Mouse (Mus musculus): ENCODE data around the gene Mrps27. TPM values are rescaled to one million over a fixed set of nuclear protein-coding genes. Genes with fewer than 3 reads are reported as not detected.
"Not testable (repeated sequence)": the region's sequence is repeated elsewhere in the genome, so short reads cannot be mapped to it uniquely, and the experiment has no call there.

Gene Mrps27
- total and polyA plus RNA-seq, 3 experiments: 32.6 to 64.8 (median 46.8) TPM

- TF ChIP-seq UBTF (IDR thresholded peaks at IDR 0.05; ENCODE audit: low read depth, low read length) (no peak), USF2 (conservative IDR thresholded peaks at IDR 0.05; ENCODE audit: low read depth, low read length) (no peak), ELF1 (IDR thresholded peaks at IDR 0.05; ENCODE audit: low read depth, low read length) (no peak), ZC3H11A (IDR thresholded peaks at IDR 0.05; ENCODE audit: low read depth, low read length) (no peak), JUN (IDR thresholded peaks at IDR 0.05; ENCODE audit: insufficient read depth, low read depth, low read length) (no peak), POLR2A (IDR thresholded peaks at IDR 0.05; ENCODE audit: low read depth, low read length) (no peak), TBP (conservative IDR thresholded peaks at IDR 0.05; ENCODE audit: low read depth, low read length) (no peak), ETS1 (conservative IDR thresholded peaks at IDR 0.05; ENCODE audit: low read depth, low read length) (no peak), RAD21 (IDR thresholded peaks at IDR 0.05; ENCODE audit: low read depth, low read length) (no peak), MAZ (IDR thresholded peaks at IDR 0.05; ENCODE audit: low read depth, low read length) (no peak), KAT2A (IDR thresholded peaks at IDR 0.05; ENCODE audit: insufficient replicate concordance, low read length) (no peak), HCFC1 (IDR thresholded peaks at IDR 0.05; ENCODE audit: low read depth, low read length) (no peak), NRF1 (IDR thresholded peaks at IDR 0.05; ENCODE audit: low read depth, low read length) (no peak), E2F4 (IDR thresholded peaks at IDR 0.05; ENCODE audit: insufficient replicate concordance, low read depth, low read length) (no peak), POLR2AphosphoS2 (IDR thresholded peaks at IDR 0.05; ENCODE audit: low read depth, low read length) (no peak), PAX5 (IDR thresholded peaks at IDR 0.05; ENCODE audit: low read length) (no peak), SMC3 (IDR thresholded peaks at IDR 0.05; ENCODE audit: low read depth, low read length) (no peak), BHLHE40 (IDR thresholded peaks at IDR 0.05; ENCODE audit: low read depth, low read length) (no peak), ZNF384 (IDR thresholded peaks at IDR 0.05; ENCODE audit: low read depth, low read length) (no peak), JUND (conservative IDR thresholded peaks at IDR 0.05; ENCODE audit: low read depth, low read length) (no peak)
- H3K9ac ChIP-seq (ENCODE audit: insufficient read depth, low read depth): no peak overlapping the region
- H3K4me1 ChIP-seq (ENCODE audit: control insufficient read depth in 1 of 2, insufficient read depth in 2 of 2): peaks cover 0 to 20% of the 10 kb centered on the region in 2 experiments; a peak in 2 of 4 replicates
- H3K4me2 ChIP-seq (ENCODE audit: insufficient read depth, low read depth, poor library complexity, severe bottlenecking): no peak overlapping the region
- dilution Hi-C loops (cut with MboI; ENCODE audit: extremely low pct_ligation_motif_present, extremely low pct_unique_long_range_greater_than_20kb, low sequenced_read_pairs) (no loop called here), in situ Hi-C loops (cut with MboI; ENCODE audit: low pct_ligation_motif_present, low pct_unique_long_range_greater_than_20kb, low sequenced_read_pairs) (no loop called here)
- H3K9me3 ChIP-seq (replicated peaks; ENCODE audit: low read length): no peaks in the 10 kb centered on the region
- no peak overlapping the region for H3K27ac ChIP-seq (ENCODE audit: insufficient read depth, low read depth)
- H3K4me3 ChIP-seq (replicated peaks in 1 of 3; ENCODE audit: low read depth in 2 of 3, low read length in 2 of 3, poor library complexity in 1 of 3): no peak overlapping the region
- no peak for DNase-seq (ENCODE audit: extremely low read depth)
- H3K79me2 ChIP-seq (replicated peaks; ENCODE audit: control insufficient read depth, extremely low read depth, insufficient read depth, poor library complexity, severe bottlenecking): no peaks in the 10 kb centered on the region
- peaks cover 3% of the 10 kb centered on the region for H3K27me3 ChIP-seq (replicated peaks)
- H3K36me3 ChIP-seq (replicated peaks in 1 of 2; ENCODE audit: control insufficient read depth in 1 of 2, insufficient read depth in 1 of 2, low read length in 1 of 2): peaks cover 41 to 63% of the 10 kb centered on the region in 2 experiments
These were observed 24.1 kb upstream of the Mrps27 start for GRCm38 (mm10) chr13:99320453-99320852.

- H3K9ac ChIP-seq (ENCODE audit: insufficient read depth, low read depth); in situ Hi-C loops (cut with MboI; ENCODE audit: low pct_ligation_motif_present, low pct_unique_long_range_greater_than_20kb, low sequenced_read_pairs); H3K4me3 ChIP-seq (replicated peaks in 1 of 3; ENCODE audit: low read depth in 2 of 3, low read length in 2 of 3, poor library complexity in 1 of 3); H3K27me3 ChIP-seq (replicated peaks); H3K79me2 ChIP-seq (replicated peaks; ENCODE audit: control insufficient read depth, extremely low read depth, insufficient read depth, poor library complexity, severe bottlenecking); H3K27ac ChIP-seq (ENCODE audit: insufficient read depth, low read depth); dilution Hi-C loops (cut with MboI; ENCODE audit: extremely low pct_ligation_motif_present, extremely low pct_unique_long_range_greater_than_20kb, low sequenced_read_pairs); H3K4me2 ChIP-seq (ENCODE audit: insufficient read depth, low read depth, poor library complexity, severe bottlenecking); DNase-seq (ENCODE audit: extremely low read depth); H3K9me3 ChIP-seq (replicated peaks; ENCODE audit: low read length): not testable (repeated sequence)
- Histone ChIP-seq H3K4me1 (ENCODE audit: control insufficient read depth in 1 of 2, insufficient read depth in 2 of 2) (peaks cover 0 to 20% of the 10 kb centered on the region in 2 experiments; a peak in 2 of 4 replicates), H3K36me3 (replicated peaks in 1 of 2; ENCODE audit: control insufficient read depth in 1 of 2, insufficient read depth in 1 of 2, low read length in 1 of 2) (peaks cover 60 to 88% of the 10 kb centered on the region in 2 experiments)
These were observed 21.7 kb upstream of the Mrps27 start for GRCm38 (mm10) chr13:99322915-99323314.
